Mouse (Mus musculus): ENCODE results near the gene Map3k14. TPM values are rescaled to one million over a fixed set of nuclear protein-coding genes. Genes with fewer than 3 reads are reported as not detected.
A peak's percentile ranks its signal among the peaks of the same experiment; 100 is the strongest.

Gene Map3k14
- total and polyA plus RNA-seq, 2 experiments from 2014 or later = 1.5 to 6.7 TPM

- peaks cover 9% of the 10 kb centered on the region; the same call in 1 of the 2 replicates for H3K27me3 ChIP-seq (ENCODE audit: insufficient read depth, low read length)
- TF ChIP-seq CTCF (IDR thresholded peaks at IDR 0.05; ENCODE audit: low read depth) = peak; percentile 70
- 9% methylated on average over 43 of the region's 44 CpGs for WGBS
Observed at GRCm38 (mm10) chr11:103192956-103193824, 74.1 kb downstream of the Map3k14 start.

GRCm38 (mm10) chr11:103192230-103192955 lies 74.9 kb downstream of the Map3k14 start:
- Histone ChIP-seq H3K27me3 (ENCODE audit: insufficient read depth, low read length) (peaks cover 9% of the 10 kb centered on the region; the same call in 1 of the 2 replicates), H3K9ac (replicated peaks; ENCODE audit: low read length) (peak overlapping the region; percentile 33; the same call in 1 of the 2 replicates), H3K27ac (no peak overlapping the region), H3K9me3 (ENCODE audit: low read length) (no peaks in the 10 kb centered on the region), H3K4me1 (ENCODE audit: insufficient read depth, low read length) (0 out of 2 replicates have a peak, but pooled peaks cover 8% of the 10 kb centered on the region), H3K4me3 (ENCODE audit: low read length) (peak overlapping the region; percentile 29), H3K36me3 (ENCODE audit: insufficient read depth, low read length) (peaks cover 11% of the 10 kb centered on the region; the same call in 1 of the 2 replicates), H3K4me2 (ENCODE audit: low read depth, low read length) (peak overlapping the region; percentile 57)
- DNase-seq (ENCODE audit: low spot score) (no peak), ATAC-seq (no peak)
- no peak for TF ChIP-seq CTCF (IDR thresholded peaks at IDR 0.05; ENCODE audit: low read depth)
- WGBS = 22% methylated on average over 28 of the region's 28 CpGs

More at GRCm38 (mm10) chr11:103192956-103193824, 74.1 kb downstream of the Map3k14 start:
- ATAC-seq = peak; percentile 68; the same call in 1 of the 2 replicates
- Histone ChIP-seq H3K36me3 (ENCODE audit: insufficient read depth, low read length) (peaks cover 11% of the 10 kb centered on the region; the same call in 1 of the 2 replicates), H3K9me3 (ENCODE audit: low read length) (no peaks in the 10 kb centered on the region), H3K4me3 (ENCODE audit: low read length) (peak overlapping the region; percentile 29), H3K9ac (replicated peaks; ENCODE audit: low read length) (peak overlapping the region; percentile 33; the same call in 1 of the 2 replicates), H3K4me1 (ENCODE audit: insufficient read depth, low read length) (0 out of 2 replicates have a peak, but pooled peaks cover 8% of the 10 kb centered on the region), H3K27ac (no peak overlapping the region), H3K4me2 (ENCODE audit: low read depth, low read length) (peak overlapping the region; percentile 57)
- peak; percentile 83 for DNase-seq (ENCODE audit: low spot score)

GRCm38 (mm10) chr11:103184891-103185290 lies 82.4 kb downstream of the Map3k14 start:
- peak; percentile 83 for TF ChIP-seq CTCF (IDR thresholded peaks at IDR 0.05; ENCODE audit: low read depth)
- peak; percentile 72 for DNase-seq (ENCODE audit: low spot score)
- Histone ChIP-seq H3K27ac (no peak overlapping the region), H3K9me3 (ENCODE audit: low read length) (no peaks in the 10 kb centered on the region), H3K9ac (replicated peaks; ENCODE audit: low read length) (no peak overlapping the region), H3K4me3 (ENCODE audit: low read length) (no peak overlapping the region), H3K4me1 (ENCODE audit: insufficient read depth, low read length) (no peaks in the 10 kb centered on the region), H3K4me2 (ENCODE audit: low read depth, low read length) (no peak overlapping the region), H3K27me3 (ENCODE audit: insufficient read depth, low read length) (no peaks in the 10 kb centered on the region), H3K36me3 (ENCODE audit: insufficient read depth, low read length) (no peaks in the 10 kb centered on the region)
- peak; percentile 49; the same call in 1 of the 2 replicates for ATAC-seq
- WGBS = 37% methylated on average over 2 of the region's 2 CpGs

- DNase-seq (ENCODE audit: low spot score) = no peak
- Histone ChIP-seq H3K9ac (replicated peaks; ENCODE audit: low read length) (no peak overlapping the region), H3K4me1 (ENCODE audit: insufficient read depth, low read length) (no peaks in the 10 kb centered on the region; the same call in 1 of the 2 replicates), H3K9me3 (ENCODE audit: low read length) (no peaks in the 10 kb centered on the region), H3K4me3 (ENCODE audit: low read length) (no peak overlapping the region), H3K27me3 (ENCODE audit: insufficient read depth, low read length) (no peaks in the 10 kb centered on the region), H3K36me3 (ENCODE audit: insufficient read depth, low read length) (no peaks in the 10 kb centered on the region), H3K4me2 (ENCODE audit: low read depth, low read length) (no peak overlapping the region), H3K27ac (no peak overlapping the region)
- no peak for ATAC-seq
- WGBS = 76% methylated on average over 3 of the region's 3 CpGs
- no peak for TF ChIP-seq CTCF (IDR thresholded peaks at IDR 0.05; ENCODE audit: low read depth)
Observed at GRCm38 (mm10) chr11:103181911-103182310, 85.4 kb downstream of the Map3k14 start.

GRCm38 (mm10) chr11:103181349-103181748 lies 85.9 kb downstream of the Map3k14 start:
- WGBS = 81% methylated on average over 9 of the region's 9 CpGs
- no peak for ATAC-seq
- H3K9me3 ChIP-seq (ENCODE audit: low read length) = no peaks in the 10 kb centered on the region

GRCm38 (mm10) chr11:103180426-103180825 lies 86.8 kb downstream of the Map3k14 start:
- H3K9ac ChIP-seq (replicated peaks; ENCODE audit: low read length) = no peak overlapping the region
- ATAC-seq = no peak
- H3K36me3 ChIP-seq (ENCODE audit: insufficient read depth, low read length) = no peaks in the 10 kb centered on the region
- H3K27me3 ChIP-seq (ENCODE audit: insufficient read depth, low read length) = no peaks in the 10 kb centered on the region
- H3K4me3 ChIP-seq (ENCODE audit: low read length) = no peak overlapping the region
- no peaks in the 10 kb centered on the region for H3K9me3 ChIP-seq (ENCODE audit: low read length)
- no peak for TF ChIP-seq CTCF (IDR thresholded peaks at IDR 0.05; ENCODE audit: low read depth)
- H3K4me2 ChIP-seq (ENCODE audit: low read depth, low read length) = no peak overlapping the region
- 69% methylated on average over 1 of the region's 1 CpGs for WGBS
- H3K27ac ChIP-seq = no peak overlapping the region
- H3K4me1 ChIP-seq (ENCODE audit: insufficient read depth, low read length) = no peaks in the 10 kb centered on the region; the same call in 1 of the 2 replicates
- DNase-seq (ENCODE audit: low spot score) = no peak

More at GRCm38 (mm10) chr11:103181349-103181748, 85.9 kb downstream of the Map3k14 start:
- no peaks in the 10 kb centered on the region for H3K27me3 ChIP-seq (ENCODE audit: insufficient read depth, low read length)
- TF ChIP-seq CTCF (IDR thresholded peaks at IDR 0.05; ENCODE audit: low read depth) = no peak
- no peaks in the 10 kb centered on the region for H3K36me3 ChIP-seq (ENCODE audit: insufficient read depth, low read length)
- H3K27ac ChIP-seq = no peak overlapping the region
- H3K4me1 ChIP-seq (ENCODE audit: insufficient read depth, low read length) = no peaks in the 10 kb centered on the region; the same call in 1 of the 2 replicates
- no peak overlapping the region for H3K9ac ChIP-seq (replicated peaks; ENCODE audit: low read length)
- H3K4me2 ChIP-seq (ENCODE audit: low read depth, low read length) = no peak overlapping the region
- H3K4me3 ChIP-seq (ENCODE audit: low read length) = no peak overlapping the region
- DNase-seq (ENCODE audit: low spot score) = no peak
